Mouse (Mus musculus) heart, postnatal 36 days (tissue): ENCODE data around the gene Zfp644. TPM values are rescaled to one million over a fixed set of nuclear protein-coding genes. Genes with fewer than 3 reads are reported as not detected.

Source experiments
- DNase-seq, 2 experiments: peaks; one replicate each; pipeline ENCODE4 v3.0.0; 2021 to 2022
- intact Hi-C: fragments of 180-260 bp; cut with DNase I; formaldehyde crosslinking; loops from one replicate; pipeline ENCODE4 v1.15.1; 2025
- total RNA-seq, 2 experiments: library from RNA; stranded (reverse); gene quantifications; 2 replicates each; pipeline ENCODE4 v1.2.3; 2021

The Zfp644 gene
- total RNA-seq, 2 experiments from 2014 or later, result 53.8 to 59.8 TPM

GRCm38 (mm10) chr5:106671893-106672292 lies 25.2 kb downstream of the Zfp644 start:
- intact Hi-C loops, result no loop called here
- no peak for DNase-seq

DNA sequence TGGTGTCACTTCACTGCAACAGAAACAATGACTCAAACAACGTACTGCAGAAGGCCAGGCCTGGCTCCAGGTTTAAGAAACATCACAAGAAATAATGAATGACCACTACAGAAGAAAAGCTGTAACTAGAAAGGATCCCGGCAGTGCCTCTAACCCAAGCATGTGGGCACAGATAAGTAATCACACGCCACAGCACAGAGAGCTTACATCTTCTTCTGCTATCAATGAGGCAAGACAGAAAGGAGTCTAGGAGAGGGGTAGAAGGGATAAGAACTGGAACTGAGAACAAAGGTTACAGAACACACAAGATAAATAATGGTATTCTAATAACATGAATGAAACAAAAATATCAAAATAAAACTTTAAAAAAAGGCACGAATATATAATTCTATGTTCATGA lies 32.2 kb downstream of the Zfp644 start:
- intact Hi-C loops, result no loop called here
- no peak for DNase-seq

DNA sequence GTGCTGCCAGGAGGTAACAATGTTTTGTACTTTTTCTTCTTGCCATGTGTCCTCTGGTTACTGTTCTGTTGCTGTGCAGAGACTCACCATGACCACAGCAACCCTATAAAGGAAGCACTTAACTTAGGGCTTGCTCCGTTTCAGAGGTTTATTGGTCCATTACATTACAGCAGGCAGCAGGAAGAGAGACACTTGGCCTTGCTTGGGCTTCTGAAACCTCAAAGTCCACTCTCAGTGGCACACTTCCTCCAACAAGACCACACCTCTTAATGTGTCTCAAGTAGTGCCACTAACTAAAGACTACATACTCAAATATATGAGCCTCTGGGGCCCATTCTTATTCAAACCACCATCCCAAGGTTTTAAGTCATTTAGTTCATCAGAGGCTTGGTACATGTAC lies 36.2 kb downstream of the Zfp644 start:
- no peak for DNase-seq
- intact Hi-C loops, result no loop called here

DNA sequence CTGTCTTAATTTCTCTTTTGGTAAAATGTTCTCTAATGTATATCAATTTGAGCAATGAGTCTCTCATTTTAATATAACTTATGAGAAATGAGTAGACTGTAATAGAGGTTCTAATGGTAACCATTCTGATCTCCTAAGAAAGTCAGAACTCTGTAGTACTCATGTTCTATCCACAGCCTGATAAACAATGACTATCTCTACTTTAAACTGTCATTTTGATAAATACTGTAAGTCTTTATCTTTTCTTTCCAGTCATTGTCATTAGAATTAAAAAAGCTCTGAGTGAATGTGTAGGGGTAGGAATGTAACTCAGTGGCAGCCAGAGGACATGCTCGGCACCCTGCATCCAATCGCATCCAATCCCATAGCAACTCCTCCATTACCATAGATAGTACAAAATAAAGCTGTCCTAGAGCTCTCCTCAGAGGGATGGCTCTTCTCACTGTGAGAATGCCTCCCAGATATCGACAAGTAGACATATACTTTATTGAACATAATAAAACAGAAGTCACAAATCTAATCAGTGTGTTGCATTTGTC lies 44.2 kb downstream of the Zfp644 start:
- intact Hi-C loops, result loop anchor here (10.0 kb wide), 1 partner anchor 288 kb away; no protein-coding TSS in a partner anchor
- no peak for DNase-seq

DNA sequence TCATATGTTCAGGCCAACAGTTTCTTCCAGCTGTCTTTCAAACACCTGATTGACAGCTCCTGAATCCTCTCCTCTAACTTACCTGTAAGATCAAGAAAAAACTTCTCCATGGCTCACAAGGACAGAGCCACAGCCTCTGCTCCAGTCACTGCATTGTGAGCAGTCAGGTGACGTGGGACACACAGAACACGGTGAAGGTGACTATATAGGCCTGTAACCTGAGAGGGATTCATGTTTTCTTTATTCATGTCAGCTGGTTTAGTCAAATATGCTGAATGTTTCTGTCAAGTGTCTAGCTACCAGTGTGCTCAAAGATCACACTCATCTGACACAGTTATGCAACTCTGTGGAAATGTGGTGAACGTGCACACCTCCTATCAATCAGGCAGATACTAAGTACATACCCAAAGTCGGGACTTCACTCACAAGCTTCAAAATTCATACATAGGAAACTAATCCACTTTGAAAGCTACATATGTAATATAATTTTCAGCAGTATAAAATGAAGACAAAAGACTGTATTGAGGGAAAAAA lies 44.8 kb downstream of the Zfp644 start:
- DNase-seq, result no peak
- intact Hi-C loops, result loop anchor here (10.0 kb wide), 1 partner anchor 287 kb away; no protein-coding TSS in a partner anchor

DNA sequence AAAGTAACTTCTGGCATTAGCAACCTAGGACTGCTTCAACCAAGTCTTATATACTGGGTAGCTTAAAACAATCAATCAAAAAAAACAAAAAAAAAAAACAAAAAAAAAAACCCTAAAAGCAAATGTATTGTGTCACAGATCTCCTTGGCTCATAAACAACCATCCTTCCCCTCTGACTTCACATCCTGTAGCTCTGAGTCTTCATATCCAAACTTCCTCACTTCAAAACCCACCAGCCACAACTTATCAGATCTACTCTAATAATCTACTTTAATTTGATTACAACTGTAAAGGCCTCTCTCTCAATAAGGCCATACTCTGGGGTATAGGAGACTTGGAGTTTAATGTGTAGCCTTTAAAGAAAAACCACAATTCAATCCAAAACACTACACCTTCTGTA lies 47.1 kb downstream of the Zfp644 start:
- no peak for DNase-seq
- intact Hi-C loops, result loop anchor here (2.0 to 10.0 kb wide), 3 partner anchors 42 to 285 kb away; no protein-coding TSS in a partner anchor

GRCm38 (mm10) chr5:106649441-106649840 lies 47.6 kb downstream of the Zfp644 start:
- intact Hi-C loops, result loop anchor here (2.0 to 5.0 kb wide), 2 partner anchors 43 to 187 kb away; no protein-coding TSS in a partner anchor
- no peak for DNase-seq

GRCm38 (mm10) chr5:106643434-106643833 lies 53.7 kb downstream of the Zfp644 start:
- intact Hi-C loops, result no loop called here
- no peak for DNase-seq

GRCm38 (mm10) chr5:106641876-106642275 lies 55.2 kb downstream of the Zfp644 start:
- intact Hi-C loops, result no loop called here
- no peak for DNase-seq

- DNase-seq, result no peak
- intact Hi-C loops, result no loop called here
Measured at GRCm38 (mm10) chr5:106640235-106640809, 56.8 kb downstream of the Zfp644 start.

- no peak for DNase-seq
- intact Hi-C loops, result no loop called here
Measured at GRCm38 (mm10) chr5:106639627-106640026, 57.5 kb downstream of the Zfp644 start.

GRCm38 (mm10) chr5:106636423-106636946 lies 60.6 kb downstream of the Zfp644 start:
- no peak for DNase-seq

DNA sequence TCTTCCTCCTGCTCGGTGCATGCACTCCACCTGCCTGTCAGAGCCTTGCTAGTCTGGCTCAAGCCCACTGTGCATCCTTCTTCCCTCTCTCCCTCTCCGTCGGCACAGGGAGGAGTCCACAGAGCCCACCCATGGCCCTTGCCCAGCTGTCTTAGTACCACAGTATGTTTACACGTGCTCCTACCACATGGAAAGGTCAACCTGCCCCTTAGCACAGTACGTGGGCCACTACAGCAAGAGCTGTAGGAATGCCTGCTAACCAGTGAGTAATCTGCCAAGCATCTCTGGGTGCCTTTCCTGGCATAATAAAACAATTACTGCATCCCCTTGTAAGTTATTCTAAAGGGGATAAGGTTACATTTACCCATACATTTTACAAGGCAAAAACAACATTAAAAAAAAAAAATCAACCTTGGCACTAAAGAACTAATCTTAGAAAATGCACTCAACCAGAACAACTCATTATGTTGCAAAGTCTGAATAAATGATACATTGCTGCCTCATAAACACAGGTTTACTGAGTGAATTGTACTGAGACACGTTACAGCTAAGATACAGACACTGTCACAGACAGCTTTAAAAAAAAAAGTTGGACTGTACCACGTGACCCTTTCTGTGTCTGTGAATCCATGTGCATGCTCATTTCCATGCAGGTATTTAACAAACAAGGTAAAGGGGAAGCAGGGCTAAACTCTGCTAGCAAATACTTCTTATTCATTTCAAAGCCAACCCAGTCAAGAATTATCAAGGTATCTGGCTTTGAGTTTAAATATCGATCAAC lies 68.5 kb downstream of the Zfp644 start:
- intact Hi-C loops, result no loop called here
- no peak for DNase-seq

More at GRCm38 (mm10) chr5:106636423-106636946, 60.6 kb downstream of the Zfp644 start:
- intact Hi-C loops, result no loop called here

GRCm38 (mm10) chr5:106623337-106623736 lies 73.8 kb downstream of the Zfp644 start:
- DNase-seq, result peak; percentile 14 to 25
- intact Hi-C loops, result no loop called here

- no peak for DNase-seq
- intact Hi-C loops, result no loop called here
Measured at GRCm38 (mm10) chr5:106622193-106622592, 74.9 kb downstream of the Zfp644 start.

DNA sequence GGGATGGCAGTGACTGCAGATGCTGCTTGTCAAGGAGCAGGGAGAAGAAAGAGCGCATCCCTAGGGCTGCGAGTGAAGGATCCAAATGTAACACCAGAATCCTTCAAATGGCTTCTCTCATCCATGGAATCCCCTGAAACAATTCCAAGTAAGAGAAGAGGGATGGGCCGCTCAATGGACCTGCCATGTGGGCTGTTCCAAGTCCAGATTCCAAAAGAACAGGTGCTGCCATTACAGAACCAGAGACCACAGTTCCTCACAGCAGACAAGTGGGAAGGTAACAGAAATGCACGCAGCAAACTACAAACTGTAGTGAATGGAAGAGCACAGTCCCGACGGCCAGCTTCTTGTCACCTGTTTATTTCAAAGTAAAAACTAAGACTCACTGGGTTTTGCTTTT lies 76.6 kb downstream of the Zfp644 start:
- intact Hi-C loops, result no loop called here

GRCm38 (mm10) chr5:106615006-106615405 lies 82.1 kb downstream of the Zfp644 start:
- DNase-seq, result no peak
- intact Hi-C loops, result no loop called here

More for the DNA sequence above, 76.6 kb downstream of the Zfp644 start:
- no peak for DNase-seq

DNA sequence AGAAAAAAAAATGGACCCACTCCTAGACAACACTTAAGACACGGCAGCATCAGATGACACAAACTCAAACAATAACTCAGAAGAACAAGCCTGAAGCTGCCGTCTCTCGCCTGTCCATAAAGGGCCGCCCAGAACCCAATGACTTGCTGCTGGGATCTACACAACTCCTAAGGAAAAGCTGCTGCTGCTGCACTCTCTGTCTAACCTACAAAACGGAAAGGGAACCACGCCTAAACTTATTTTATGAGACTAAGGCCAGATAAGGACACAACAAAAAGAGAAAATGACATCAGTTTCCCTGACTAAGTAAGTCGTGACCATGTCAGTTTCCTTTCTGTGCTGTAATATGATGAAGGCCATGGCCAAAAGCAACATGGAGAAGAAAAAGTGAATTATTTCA lies 82.5 kb downstream of the Zfp644 start:
- DNase-seq, result no peak
- intact Hi-C loops, result loop anchor here (1.0 kb wide), 1 partner anchor 40 kb away; no protein-coding TSS in a partner anchor

- DNase-seq, result no peak
- intact Hi-C loops, result no loop called here
Measured at GRCm38 (mm10) chr5:106612151-106612550, 84.9 kb downstream of the Zfp644 start.

DNA sequence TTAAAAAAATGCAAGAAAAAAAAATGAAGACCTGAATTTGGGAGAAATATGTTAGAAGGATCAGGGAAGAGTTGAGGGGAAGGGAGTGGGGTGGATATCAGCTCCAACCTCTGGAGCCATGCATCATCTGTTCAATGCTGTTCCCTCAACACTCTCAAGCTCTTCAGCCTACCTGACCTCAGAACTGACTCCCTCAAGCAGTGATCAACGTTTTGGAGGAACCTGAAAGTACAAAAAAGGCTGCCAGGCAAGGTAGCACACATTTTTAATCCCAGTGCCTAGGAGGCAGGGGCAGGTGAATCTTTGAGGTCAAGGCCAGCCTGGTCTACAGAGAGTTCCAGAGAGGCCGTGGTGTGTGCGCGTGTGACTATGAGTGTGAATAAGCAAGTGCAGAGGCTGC lies 88.3 kb downstream of the Zfp644 start, which contains the start of gene Gm17304:
Gene Gm17304 (plus strand): TSS at position 301 of the 400 bp plus-strand sequence.
- no peak for DNase-seq
- intact Hi-C loops, result no loop called here

- DNase-seq, result no peak
- intact Hi-C loops, result no loop called here
Measured at GRCm38 (mm10) chr5:106607081-106607480, 90.0 kb downstream of the Zfp644 start.
